Mouse (Mus musculus) embryonic facial prominence, embryonic 11.5 days (tissue): ENCODE results near the gene Atxn1. TPM values are rescaled to one million over a fixed set of nuclear protein-coding genes. Genes with fewer than 3 reads are reported as not detected.

Experiments used
- ATAC-seq: fragments of 200-750 bp; cut with Nextera tagmentation; replicated peaks from 2 replicates; pipeline ENCODE4 v1.8.0; 2017; ENCODE audit warnings: low read depth; ENCODE audit not compliant: insufficient number of reproducible peaks, low FRiP score, low TSS enrichment
- DNase-seq: peaks from one replicate; pipeline ENCODE4 v3.0.0-alpha.2; 2015; ENCODE audit warnings: low spot score
- H3K27ac ChIP-seq: fragments of 300-500 bp; sonication (generic); replicated peaks from 2 replicates; pipeline ENCODE4 v1.5.1; 2014; ENCODE audit warnings: mild to moderate bottlenecking, low read depth, low read length, control low read depth
- H3K27me3 ChIP-seq: fragments of 300-500 bp; sonication (generic); 2 replicates; pipeline ENCODE4 v1.6.1; 2014; ENCODE audit warnings: mild to moderate bottlenecking, low read length, moderate library complexity, mixed read lengths; ENCODE audit not compliant: control insufficient read depth, insufficient read depth
- H3K36me3 ChIP-seq: fragments of 300-500 bp; sonication (generic); replicated peaks from 2 replicates; pipeline ENCODE4 v1.6.1; 2014; ENCODE audit warnings: low read depth, mild to moderate bottlenecking, low read length, moderate library complexity, mixed read lengths; ENCODE audit not compliant: control insufficient read depth, insufficient read depth
- H3K4me1 ChIP-seq: fragments of 300-500 bp; sonication (generic); 2 replicates; pipeline ENCODE4 v1.6.1; 2014; ENCODE audit warnings: low read length, mixed read lengths; ENCODE audit not compliant: control insufficient read depth, insufficient read depth
- H3K4me2 ChIP-seq: fragments of 300-500 bp; sonication (generic); 2 replicates; pipeline ENCODE4 v1.6.1; 2014; ENCODE audit warnings: low read depth, mild to moderate bottlenecking, control low read depth, low read length, moderate library complexity
- H3K4me3 ChIP-seq: fragments of 300-500 bp; sonication (generic); 2 replicates; pipeline ENCODE4 v1.5.1; 2014; ENCODE audit warnings: low read depth, low read length, control low read depth
- H3K9ac ChIP-seq: fragments of 300-500 bp; sonication (generic); replicated peaks from 2 replicates; pipeline ENCODE4 v1.6.1; 2014; ENCODE audit warnings: mild to moderate bottlenecking, control low read depth, low read length
- H3K9me3 ChIP-seq: fragments of 300-500 bp; sonication (generic); replicated peaks from 2 replicates; pipeline ENCODE4 v1.6.1; 2016; ENCODE audit warnings: mild to moderate bottlenecking, low read length, inconsistent platforms, mixed read lengths; ENCODE audit not compliant: control insufficient read depth
- WGBS: fragments of 180-500 bp; shearing (Covaris S2); extraction: QIAGEN DNeasy Blood & Tissue Kit; methylation state at CpG from one replicate; pipeline ENCODE4 v1.1.7; 2014; 5-methylcytosine and 5-hydroxymethylcytosine counted together
- polyA plus RNA-seq: library from polyadenylated mRNA; unstranded; fragments of >200 nt; fragmentation: Nextera tagmentation; extraction: Ambion mirVana; gene quantifications from 2 replicates; pipeline ENCODE4 v1.2.1, GENCODE M21; 2014

The Atxn1 gene
- polyA plus RNA-seq, 1 experiment from 2014 or later = 1.3 TPM

DNA sequence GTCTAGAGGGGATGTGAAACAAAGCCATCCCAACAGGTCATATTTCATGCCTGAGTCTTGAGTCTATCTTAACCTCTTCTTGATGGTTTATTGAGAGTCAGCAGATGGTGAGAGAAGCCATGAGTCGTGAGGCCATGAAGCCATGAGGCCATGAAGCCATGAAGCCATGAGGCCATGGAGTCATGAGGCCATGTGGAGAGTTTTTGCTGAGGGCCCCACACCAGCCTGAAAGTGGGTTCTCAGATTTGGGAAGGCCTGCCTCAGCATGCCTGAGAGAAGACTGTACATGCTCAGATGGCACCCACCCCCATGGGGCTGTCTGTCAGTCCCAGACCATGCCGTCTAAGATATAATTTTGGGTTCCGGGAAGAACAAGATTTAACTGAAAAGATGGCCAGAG, 229.0 kb downstream of the Atxn1 start:
- ATAC-seq = no peak
- Histone ChIP-seq H3K4me1 (no peaks in the 10 kb centered on the region), H3K4me2 (no peak overlapping the region), H3K9me3 (no peaks in the 10 kb centered on the region), H3K9ac (no peak overlapping the region), H3K27ac (no peak overlapping the region), H3K4me3 (no peak overlapping the region), H3K27me3 (no peaks in the 10 kb centered on the region), H3K36me3 (no peaks in the 10 kb centered on the region)
- 86% methylated on average over 3 of the region's 3 CpGs for WGBS
- DNase-seq = no peak

DNA sequence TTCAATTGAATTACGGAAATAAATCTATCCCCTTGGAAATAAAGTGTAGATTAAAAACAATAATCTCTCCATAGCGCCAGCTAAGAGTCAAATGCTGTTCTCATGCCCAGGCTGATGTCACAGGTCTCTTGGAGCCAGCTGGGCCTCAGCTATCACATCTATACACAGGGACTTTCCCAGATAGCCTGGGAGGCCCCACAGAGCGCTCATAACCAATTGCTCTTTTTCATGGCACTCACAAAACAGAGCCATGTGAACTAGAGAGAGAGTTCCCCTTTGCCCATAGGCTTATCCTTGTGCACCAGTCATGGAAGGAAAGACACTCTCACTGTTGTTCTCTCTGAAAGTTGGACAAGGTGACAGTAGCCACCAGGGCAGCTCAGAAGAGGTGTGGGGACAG, 230.3 kb downstream of the Atxn1 start:
- Histone ChIP-seq H3K4me3 (no peak overlapping the region), H3K27me3 (no peaks in the 10 kb centered on the region), H3K4me2 (no peak overlapping the region), H3K9me3 (no peaks in the 10 kb centered on the region), H3K4me1 (no peaks in the 10 kb centered on the region), H3K9ac (no peak overlapping the region), H3K36me3 (no peaks in the 10 kb centered on the region), H3K27ac (no peak overlapping the region)
- ATAC-seq = no peak
- WGBS = 91% methylated on average over 3 of the region's 3 CpGs
- no peak for DNase-seq

DNA sequence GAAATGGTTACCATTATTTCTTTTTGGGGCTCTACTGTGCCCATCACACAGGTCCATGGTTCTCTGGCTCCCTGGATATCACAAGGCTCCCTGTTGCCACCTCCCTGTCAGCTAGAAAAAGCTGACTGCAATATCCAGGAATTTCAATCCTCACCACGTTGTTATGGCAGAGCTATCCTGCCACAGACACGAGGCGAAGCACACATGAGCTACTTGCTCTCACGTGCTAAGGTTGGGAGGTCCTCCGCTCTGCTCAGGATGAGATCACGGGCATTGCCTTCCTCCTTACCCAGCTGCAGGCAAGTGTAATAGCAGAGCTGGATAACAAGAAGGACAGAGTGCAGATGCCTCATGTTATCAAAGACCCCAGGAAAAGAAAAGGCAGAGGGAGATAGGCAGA, 232.2 kb downstream of the Atxn1 start:
- H3K9ac ChIP-seq = no peak overlapping the region
- no peak overlapping the region for H3K4me2 ChIP-seq
- H3K4me3 ChIP-seq = no peak overlapping the region
- H3K4me1 ChIP-seq = no peaks in the 10 kb centered on the region
- WGBS = 82% methylated on average over 6 of the region's 6 CpGs
- no peaks in the 10 kb centered on the region for H3K36me3 ChIP-seq
- DNase-seq = no peak
- H3K9me3 ChIP-seq = no peaks in the 10 kb centered on the region
- no peak overlapping the region for H3K27ac ChIP-seq
- no peak for ATAC-seq
- no peaks in the 10 kb centered on the region for H3K27me3 ChIP-seq

DNA sequence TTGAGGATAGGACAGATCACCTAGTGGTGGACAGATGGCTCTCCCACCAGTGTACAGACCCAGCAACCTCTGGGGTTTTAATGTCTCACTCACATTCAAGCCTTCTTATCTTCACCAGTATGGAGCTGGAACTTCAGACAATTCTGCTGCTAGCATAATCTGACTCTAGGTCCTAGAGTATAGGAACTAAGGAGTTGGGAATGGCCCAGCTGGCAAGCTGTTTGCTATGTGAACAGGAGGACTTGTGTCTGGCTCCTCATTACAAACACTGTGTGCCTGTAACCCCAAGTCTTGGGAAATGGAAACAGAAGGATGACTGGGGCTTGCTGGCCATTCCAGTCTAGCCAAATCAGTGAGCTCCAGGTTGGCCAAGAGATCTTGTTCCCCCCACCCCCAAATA, 237.9 kb downstream of the Atxn1 start:
- Histone ChIP-seq H3K9me3 (no peaks in the 10 kb centered on the region), H3K4me3 (no peak overlapping the region), H3K9ac (no peak overlapping the region), H3K27me3 (no peaks in the 10 kb centered on the region), H3K4me1 (no peaks in the 10 kb centered on the region), H3K4me2 (no peak overlapping the region), H3K36me3 (no peaks in the 10 kb centered on the region), H3K27ac (no peak overlapping the region)
- no peak for ATAC-seq
- no peak for DNase-seq

DNA sequence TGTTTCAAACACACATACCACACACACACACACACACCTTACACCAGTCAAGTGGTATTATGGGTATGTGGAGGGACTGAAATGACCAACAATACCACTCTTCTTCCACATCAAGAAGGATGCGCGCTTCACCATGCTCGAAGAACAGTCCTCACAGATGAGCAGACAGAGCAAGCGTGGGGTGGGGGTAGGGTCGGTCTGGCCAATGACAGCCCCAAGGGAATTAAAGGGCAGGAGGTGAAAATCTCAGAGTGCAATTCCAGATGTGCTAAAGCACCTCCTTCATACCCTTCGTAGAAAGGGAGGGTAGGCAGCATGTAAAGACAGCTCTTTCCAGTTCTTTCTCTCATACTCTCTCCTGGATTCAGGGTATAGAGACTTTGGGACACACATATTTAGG, 238.6 kb downstream of the Atxn1 start:
- no peaks in the 10 kb centered on the region for H3K4me1 ChIP-seq
- no peak overlapping the region for H3K9ac ChIP-seq
- H3K27me3 ChIP-seq = no peaks in the 10 kb centered on the region
- 52% methylated on average over 6 of the region's 6 CpGs for WGBS
- no peak overlapping the region for H3K27ac ChIP-seq
- no peak for DNase-seq
- no peaks in the 10 kb centered on the region for H3K36me3 ChIP-seq
- no peak for ATAC-seq
- no peaks in the 10 kb centered on the region for H3K9me3 ChIP-seq
- H3K4me2 ChIP-seq = no peak overlapping the region
- no peak overlapping the region for H3K4me3 ChIP-seq

DNA sequence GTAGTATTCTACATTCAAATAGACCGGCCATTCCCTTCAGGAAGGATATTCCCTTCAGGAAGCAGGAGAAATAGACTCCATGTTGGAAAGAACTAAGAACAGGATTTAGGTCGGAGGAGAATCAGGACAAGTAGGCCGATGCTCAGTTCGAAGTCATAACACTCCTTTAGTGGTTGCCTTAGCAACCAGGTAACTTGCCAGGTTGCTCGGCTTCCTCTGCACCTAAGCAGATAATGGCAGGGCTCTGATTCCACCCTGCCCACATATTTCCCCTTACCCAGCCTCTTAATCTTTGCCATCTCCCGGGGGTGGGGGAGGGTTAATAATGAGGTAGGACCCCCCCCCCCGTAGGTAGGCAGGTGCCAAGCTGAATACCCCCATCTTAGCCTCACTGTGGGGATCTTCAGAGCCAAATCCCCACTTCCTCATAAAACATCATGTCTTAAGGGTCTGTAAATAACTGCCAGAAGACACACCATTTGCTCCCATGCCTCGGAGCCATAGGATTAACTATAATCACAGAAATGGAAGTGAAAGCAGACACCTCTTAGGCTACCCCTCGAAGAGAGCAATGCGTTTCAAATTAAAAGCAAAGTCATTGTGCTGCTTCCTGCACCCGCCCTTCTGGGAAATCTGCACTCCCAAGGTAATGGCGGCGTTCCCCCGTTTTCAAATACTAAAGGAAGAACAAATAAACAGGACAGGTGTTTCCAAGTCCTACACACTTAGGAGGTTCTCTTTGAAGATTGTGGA, 240.1 kb downstream of the Atxn1 start:
- Histone ChIP-seq H3K4me1 (no peaks in the 10 kb centered on the region), H3K9ac (no peak overlapping the region), H3K4me3 (no peak overlapping the region), H3K4me2 (no peak overlapping the region), H3K36me3 (no peaks in the 10 kb centered on the region), H3K27ac (no peak overlapping the region), H3K9me3 (no peaks in the 10 kb centered on the region), H3K27me3 (no peaks in the 10 kb centered on the region)
- WGBS = 65% methylated on average over 14 of the region's 14 CpGs
- ATAC-seq (no peak), DNase-seq (no peak)

DNA sequence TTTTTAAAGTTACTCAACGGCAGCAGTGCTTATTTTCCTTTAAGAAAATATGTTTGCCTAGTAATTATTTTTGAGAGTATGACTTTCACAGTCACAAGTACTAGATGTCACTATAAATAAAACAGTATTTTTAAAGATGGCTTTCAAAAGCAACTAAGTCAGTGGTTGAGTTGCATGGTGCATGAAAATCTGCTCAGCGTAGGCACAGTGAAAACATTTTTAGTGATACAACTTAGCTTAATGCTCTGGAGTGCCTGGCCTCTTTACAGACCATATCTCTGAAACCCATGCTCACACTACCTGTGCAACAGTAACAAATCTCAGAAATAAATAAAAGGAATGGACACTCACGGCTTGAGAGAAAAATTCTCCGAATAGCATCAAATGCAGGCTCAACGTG, 241.9 kb downstream of the Atxn1 start:
- no peak overlapping the region for H3K4me3 ChIP-seq
- WGBS = 78% methylated on average over 5 of the region's 5 CpGs
- no peak overlapping the region for H3K27ac ChIP-seq
- no peaks in the 10 kb centered on the region for H3K27me3 ChIP-seq
- H3K4me2 ChIP-seq = no peak overlapping the region
- DNase-seq (no peak), ATAC-seq (no peak)
- H3K4me1 ChIP-seq = no peaks in the 10 kb centered on the region
- no peaks in the 10 kb centered on the region for H3K9me3 ChIP-seq
- H3K36me3 ChIP-seq = no peaks in the 10 kb centered on the region
- H3K9ac ChIP-seq = no peak overlapping the region

DNA sequence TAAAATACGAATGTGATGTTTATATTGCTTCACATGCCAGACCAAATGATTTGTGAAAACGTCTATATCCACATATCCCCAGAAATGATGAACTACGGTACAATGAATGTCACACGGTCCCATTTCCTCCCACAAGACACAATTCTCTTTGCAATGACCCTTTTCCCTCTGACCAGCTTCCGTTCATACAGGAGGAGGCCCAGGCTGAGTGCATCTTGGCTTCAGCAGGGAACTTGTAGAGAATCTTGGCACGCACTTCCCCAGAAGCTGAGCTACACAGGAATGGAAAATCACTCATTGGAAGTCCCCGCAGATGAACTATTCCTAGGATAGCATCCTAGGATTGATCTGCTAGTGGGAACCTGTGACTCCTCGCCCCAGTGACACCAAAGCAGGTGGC, 243.2 kb downstream of the Atxn1 start:
- no peaks in the 10 kb centered on the region for H3K36me3 ChIP-seq
- no peak overlapping the region for H3K4me3 ChIP-seq
- DNase-seq (no peak), ATAC-seq (no peak)
- no peak overlapping the region for H3K4me2 ChIP-seq
- 88% methylated on average over 8 of the region's 8 CpGs for WGBS
- H3K4me1 ChIP-seq = no peaks in the 10 kb centered on the region
- H3K27ac ChIP-seq = no peak overlapping the region
- no peaks in the 10 kb centered on the region for H3K9me3 ChIP-seq
- no peaks in the 10 kb centered on the region for H3K27me3 ChIP-seq
- no peak overlapping the region for H3K9ac ChIP-seq
